Mouse (Mus musculus) R1 (cell line): ENCODE measurements around the gene Prpf40a.
A peak's percentile ranks its signal among the peaks of the same experiment; 100 is the strongest.

Experiments
- DNase-seq: peaks from one replicate; pipeline ENCODE4 v3.0.0-alpha.2; 2018; ENCODE audit warnings: low read depth, low spot score

Gene Prpf40a

GRCm38 (mm10) chr2:53190684-53191511, at the start of gene Prpf40a:
Gene Prpf40a, minus strand, starts transcription at chr2:53191284.
- DNase-seq: peak; percentile 99

- DNase-seq: no peak
These were observed 31.2 kb upstream of the Prpf40a start for GRCm38 (mm10) chr2:53222242-53222641.

GRCm38 (mm10) chr2:53213493-53213892, 22.4 kb upstream of the Prpf40a start:
- no peak for DNase-seq

- DNase-seq: no peak
These were observed 15.7 kb upstream of the Prpf40a start for GRCm38 (mm10) chr2:53206749-53207148.

GRCm38 (mm10) chr2:53204373-53205274, 13.5 kb upstream of the Prpf40a start:
- no peak for DNase-seq

- no peak for DNase-seq
These were observed 9.2 kb upstream of the Prpf40a start for GRCm38 (mm10) chr2:53200164-53200885.

- DNase-seq: no peak
These were observed 8.1 kb upstream of the Prpf40a start for GRCm38 (mm10) chr2:53199203-53199602.

- DNase-seq: peak; percentile 93
These were observed 5.3 kb upstream of the Prpf40a start for GRCm38 (mm10) chr2:53196431-53196830.

GRCm38 (mm10) chr2:53192386-53192785, 1.3 kb upstream of the Prpf40a start:
- DNase-seq: peak; percentile 75

GRCm38 (mm10) chr2:53191523-53192220, 588 bp upstream of the Prpf40a start, which contains the start of gene Arl6ip6:
Gene Arl6ip6, plus strand, starts transcription at chr2:53191726.
- DNase-seq: peak; percentile 95

GRCm38 (mm10) chr2:53189811-53190210, 1.3 kb downstream of the Prpf40a start:
- DNase-seq: peak; percentile 69

GRCm38 (mm10) chr2:53179876-53180275, 11.2 kb downstream of the Prpf40a start:
- no peak for DNase-seq

- DNase-seq: no peak
These were observed 12.1 kb downstream of the Prpf40a start for GRCm38 (mm10) chr2:53178966-53179365.

GRCm38 (mm10) chr2:53173966-53174365, 17.1 kb downstream of the Prpf40a start:
- DNase-seq: no peak

GRCm38 (mm10) chr2:53146852-53147251, 44.2 kb downstream of the Prpf40a start:
- peak; percentile 46 for DNase-seq

- DNase-seq: no peak
These were observed 59.5 kb downstream of the Prpf40a start for GRCm38 (mm10) chr2:53131567-53131966.

GRCm38 (mm10) chr2:53129070-53129469, 62.0 kb downstream of the Prpf40a start:
- DNase-seq: no peak

- peak; percentile 51 for DNase-seq
These were observed 65.1 kb downstream of the Prpf40a start for GRCm38 (mm10) chr2:53125998-53126397.

- peak; percentile 71 for DNase-seq
These were observed 69.3 kb downstream of the Prpf40a start for GRCm38 (mm10) chr2:53121797-53122196.

GRCm38 (mm10) chr2:53108547-53108946, 82.5 kb downstream of the Prpf40a start:
- peak; percentile 70 for DNase-seq

- no peak for DNase-seq
These were observed 84.6 kb downstream of the Prpf40a start for GRCm38 (mm10) chr2:53106472-53106871.
